Mouse (Mus musculus) forebrain, embryonic 14.5 days (tissue): ENCODE measurements around the gene Ddost. TPM values are rescaled to one million over a fixed set of nuclear protein-coding genes. Genes with fewer than 3 reads are reported as not detected.
A peak's percentile ranks its signal among the peaks of the same experiment; 100 is the strongest.

Source experiments
- ATAC-seq: fragments of 200-750 bp; cut with Nextera tagmentation; 2 replicates; pipeline ENCODE4 v1.8.0; 2017; ENCODE audit warnings: mild to moderate bottlenecking, moderate library complexity
- DNase-seq: peaks from one replicate; pipeline ENCODE4 v3.0.0-alpha.2; 2015; ENCODE audit warnings: low spot score
- H3K27ac ChIP-seq: fragments of 300-500 bp; sonication (generic); 2 replicates; pipeline ENCODE4 v1.5.1; 2014; ENCODE audit warnings: low read depth, mild to moderate bottlenecking, control low read depth, low read length, moderate library complexity
- H3K27me3 ChIP-seq: fragments of 300-500 bp; sonication (generic); replicated peaks from 2 replicates; pipeline ENCODE4 v1.6.1; 2014; ENCODE audit warnings: low read length, control low read depth, mixed read lengths; ENCODE audit not compliant: control insufficient read depth, insufficient read depth
- H3K36me3 ChIP-seq: fragments of 300-500 bp; sonication (generic); 2 replicates; pipeline ENCODE4 v1.6.1; 2014; ENCODE audit warnings: low read length, control low read depth; ENCODE audit not compliant: control insufficient read depth, insufficient read depth
- H3K4me1 ChIP-seq: fragments of 300-500 bp; sonication (generic); 2 replicates; pipeline ENCODE4 v1.6.1; 2014; ENCODE audit warnings: antibody characterized with exemption, low read length, control low read depth; ENCODE audit not compliant: control insufficient read depth, insufficient read depth
- H3K4me2 ChIP-seq: fragments of 300-500 bp; sonication (generic); 2 replicates; pipeline ENCODE4 v1.6.1; 2014; ENCODE audit warnings: mild to moderate bottlenecking, control low read depth, low read length
- H3K4me3 ChIP-seq: fragments of 300-500 bp; sonication (generic); 2 replicates; pipeline ENCODE4 v1.5.1; 2014; ENCODE audit warnings: low read depth, low read length, control low read depth
- H3K9ac ChIP-seq: fragments of 300-500 bp; sonication (generic); 2 replicates; pipeline ENCODE4 v1.6.1; 2014; ENCODE audit warnings: mild to moderate bottlenecking, low read length, control low read depth, moderate library complexity
- H3K9me3 ChIP-seq: fragments of 300-500 bp; sonication (generic); replicated peaks from 2 replicates; pipeline ENCODE4 v1.6.1; 2016; ENCODE audit warnings: low read length, control low read depth, mixed read lengths; ENCODE audit not compliant: control insufficient read depth
- WGBS: fragments of 180-500 bp; shearing (Covaris S2); extraction: QIAGEN DNeasy Blood & Tissue Kit; methylation state at CpG from one replicate; pipeline ENCODE4 v1.1.7; 2014; 5-methylcytosine and 5-hydroxymethylcytosine counted together
- polyA plus RNA-seq: library from polyadenylated mRNA; unstranded; fragments of >200 nt; fragmentation: Nextera tagmentation; extraction: Ambion mirVana; gene quantifications from 2 replicates; pipeline ENCODE4 v1.2.1, GENCODE M21; 2014

The Ddost gene
- 182 and 192 TPM in 2 replicates for polyA plus RNA-seq

DNA sequence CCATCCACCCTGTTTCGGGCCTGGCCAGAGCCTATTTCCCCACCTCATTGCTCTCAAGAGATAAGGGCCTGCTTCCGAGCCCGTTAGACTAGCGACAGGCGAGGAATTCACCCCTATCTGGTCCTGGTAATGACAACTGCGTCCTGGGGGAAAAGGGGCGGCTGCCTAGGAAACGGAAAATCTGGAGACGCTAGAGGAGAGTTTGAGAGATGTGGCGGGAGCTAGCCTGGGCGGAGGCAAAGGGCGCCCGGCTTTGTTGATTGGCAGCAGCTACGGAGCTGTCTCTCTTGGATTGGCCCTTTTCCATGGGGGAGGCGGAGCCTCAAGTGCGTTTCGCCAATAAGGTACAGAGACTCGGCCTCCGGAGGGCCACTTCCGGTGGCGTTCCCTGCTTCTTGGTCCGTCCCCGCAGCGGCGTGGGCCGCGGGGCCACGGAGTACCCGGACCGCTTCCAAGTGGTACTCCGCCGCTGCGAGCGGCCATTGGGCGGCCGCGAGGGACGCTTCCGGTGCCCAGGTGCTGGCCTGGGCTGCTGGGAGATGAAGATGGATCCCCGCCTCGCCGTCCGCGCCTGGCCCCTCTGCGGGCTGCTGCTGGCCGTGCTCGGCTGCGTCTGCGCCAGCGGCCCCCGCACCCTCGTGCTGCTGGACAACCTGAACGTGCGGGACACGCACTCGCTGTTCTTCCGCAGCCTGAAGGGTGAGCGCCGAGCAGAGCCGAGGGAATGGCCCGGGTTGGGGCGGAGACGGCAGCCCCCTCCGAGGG, at the start of gene Ddost:
TSS of gene Ddost (plus strand) at position 391 of the 765 bp plus-strand sequence.
- DNase-seq (peak; percentile 100), ATAC-seq (peak; percentile 99)
- Histone ChIP-seq H3K9me3 (no peaks in the 10 kb centered on the region), H3K4me3 (peak within 1 kb of the TSS; percentile 93), H3K9ac (peak within 1 kb of the TSS; percentile 94), H3K4me2 (peak within 1 kb of the TSS; percentile 94), H3K4me1 (peaks cover 10% of the 10 kb centered on the region), H3K27ac (peak within 1 kb of the TSS; percentile 73), H3K36me3 (peaks cover 24% of the 10 kb centered on the region), H3K27me3 (no peaks in the 10 kb centered on the region)
- under 1% methylated on average over 59 of the region's 64 CpGs for WGBS

DNA sequence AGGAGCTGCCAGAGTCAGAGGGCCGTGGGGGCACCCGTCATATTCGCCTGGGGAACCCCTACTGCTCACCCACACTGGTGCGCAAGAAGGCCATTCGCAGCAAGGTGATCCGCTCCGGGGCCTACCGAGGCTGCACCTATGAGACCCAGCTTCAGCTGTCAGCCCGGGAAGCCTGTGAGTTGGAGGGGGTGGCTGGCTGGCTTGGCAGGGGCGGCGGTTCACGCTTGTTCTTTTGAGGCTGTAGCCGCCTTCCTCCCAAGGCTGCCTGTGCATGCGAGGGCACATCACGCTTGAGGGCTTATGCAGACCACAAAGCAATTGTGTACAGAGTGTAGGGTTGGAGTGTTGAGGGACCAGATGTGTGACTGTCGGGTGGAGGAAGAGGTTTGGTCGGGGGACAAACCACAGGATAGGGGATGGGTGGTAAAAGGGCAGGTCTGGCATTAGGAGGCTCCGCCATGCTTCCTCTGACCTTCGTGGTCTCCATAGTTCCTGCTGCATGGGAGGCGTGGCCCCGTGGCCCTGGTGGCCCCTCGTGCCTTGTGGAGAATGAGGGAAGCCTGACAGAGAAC, 47.3 kb upstream of the Ddost start:
- DNase-seq: no peak
- Histone ChIP-seq H3K9ac (no peak overlapping the region), H3K36me3 (no peaks in the 10 kb centered on the region), H3K4me3 (no peak overlapping the region), H3K9me3 (no peaks in the 10 kb centered on the region), H3K4me2 (no peak overlapping the region), H3K27ac (no peak overlapping the region), H3K4me1 (peaks cover under 1% of the 10 kb centered on the region; the same call in 1 of the 2 replicates), H3K27me3 (peaks cover 12% of the 10 kb centered on the region; the same call in 1 of the 2 replicates)
- WGBS: 83% methylated on average over 22 of the region's 22 CpGs
- no peak for ATAC-seq

DNA sequence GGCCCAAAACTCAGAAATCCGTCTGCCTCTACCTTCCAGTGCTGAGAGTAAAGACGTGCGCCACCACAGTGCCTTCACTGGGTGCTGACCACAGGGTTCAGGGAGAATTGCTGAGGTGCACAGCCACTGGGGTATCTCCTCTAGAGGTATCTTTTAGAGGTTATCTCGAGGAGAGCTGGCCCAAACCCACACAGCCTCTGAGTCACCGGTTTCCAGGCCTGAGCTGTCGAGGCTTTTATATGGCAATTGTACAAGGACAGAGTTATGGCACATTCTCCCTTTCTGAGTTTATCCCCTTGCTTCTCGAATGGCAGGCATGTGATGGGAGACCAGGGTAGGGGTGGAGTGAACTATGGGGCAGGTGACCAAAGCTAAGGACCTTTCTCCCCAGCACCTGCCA, 45.9 kb upstream of the Ddost start:
- Histone ChIP-seq H3K4me3 (no peak overlapping the region), H3K4me2 (no peak overlapping the region), H3K9me3 (no peaks in the 10 kb centered on the region), H3K9ac (no peak overlapping the region), H3K4me1 (peaks cover 4% of the 10 kb centered on the region; the same call in 1 of the 2 replicates), H3K36me3 (no peaks in the 10 kb centered on the region), H3K27me3 (no peaks in the 10 kb centered on the region; the same call in 1 of the 2 replicates), H3K27ac (no peak overlapping the region)
- WGBS: 78% methylated on average over 7 of the region's 7 CpGs
- no peak for ATAC-seq
- DNase-seq: no peak

DNA sequence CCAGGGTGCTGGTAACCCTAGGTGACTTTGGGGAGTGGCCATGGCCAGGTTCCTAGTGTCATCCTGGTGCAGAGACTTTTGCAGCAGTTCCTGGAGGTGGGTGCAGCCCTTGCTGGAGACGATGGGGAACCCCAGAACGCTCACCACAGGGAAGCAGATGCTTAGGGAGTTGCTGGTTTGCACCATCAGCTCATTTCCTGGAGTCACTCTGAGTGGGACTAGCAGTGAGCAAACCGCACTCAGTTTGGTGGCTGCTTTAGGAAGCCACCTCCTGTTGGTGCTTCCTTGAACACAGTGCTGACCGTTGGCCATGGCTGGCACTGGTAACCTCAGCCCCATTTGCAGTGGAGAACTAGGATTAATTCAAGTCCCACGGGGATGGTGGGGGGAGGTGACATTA, 45.0 kb upstream of the Ddost start:
- Histone ChIP-seq H3K27me3 (no peaks in the 10 kb centered on the region), H3K27ac (no peak overlapping the region), H3K4me1 (peaks cover 4% of the 10 kb centered on the region; the same call in 1 of the 2 replicates), H3K36me3 (no peaks in the 10 kb centered on the region), H3K9me3 (no peaks in the 10 kb centered on the region), H3K4me2 (no peak overlapping the region), H3K4me3 (no peak overlapping the region), H3K9ac (no peak overlapping the region)
- no peak for ATAC-seq
- no peak for DNase-seq
- WGBS: 88% methylated on average over 5 of the region's 5 CpGs

DNA sequence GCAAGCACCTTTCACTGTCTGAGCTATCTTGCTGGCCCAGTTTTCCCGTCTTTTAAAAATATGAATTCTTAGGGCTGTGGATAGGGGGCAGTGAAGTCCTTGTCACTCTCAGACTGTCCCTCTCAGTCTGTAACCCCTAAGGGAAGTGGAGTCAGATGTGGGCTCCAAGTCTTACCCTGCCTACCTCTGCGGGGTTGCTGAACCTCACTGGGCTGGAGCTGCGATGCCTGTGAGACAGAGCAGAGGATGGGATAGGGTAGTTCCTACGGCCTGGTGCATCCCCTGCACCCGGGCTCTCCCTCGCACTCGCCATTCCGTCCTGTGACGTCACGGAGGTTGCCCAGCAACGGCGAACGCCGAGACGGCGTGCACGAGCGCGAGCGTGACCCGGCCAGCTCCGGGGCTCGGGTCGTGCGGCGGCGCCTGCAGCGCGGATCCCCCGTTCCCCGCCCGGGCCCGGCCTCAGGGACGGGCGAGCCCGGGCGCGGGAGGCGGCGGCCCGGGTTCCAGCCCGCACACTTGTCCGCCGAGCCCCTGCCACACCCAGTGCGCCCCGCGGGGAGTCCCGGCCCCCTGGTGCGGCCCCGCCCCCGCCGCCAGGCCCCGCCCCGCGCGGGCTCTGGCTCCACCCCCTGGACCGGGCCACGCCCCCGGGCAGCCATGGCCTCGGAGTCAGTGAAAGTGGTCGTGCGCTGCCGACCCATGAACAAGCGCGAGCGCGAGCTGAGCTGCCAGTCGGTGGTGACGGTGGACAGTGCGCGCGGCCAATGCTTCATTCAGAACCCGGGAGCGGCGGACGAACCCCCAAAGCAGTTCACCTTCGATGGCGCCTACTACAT, 42.5 kb upstream of the Ddost start:
- DNase-seq: peak; percentile 82
- H3K27me3 ChIP-seq: no peaks in the 10 kb centered on the region
- H3K4me3 ChIP-seq: peak overlapping the region; percentile 59
- WGBS: 0% methylated on average over 68 of the region's 78 CpGs
- no peaks in the 10 kb centered on the region for H3K9me3 ChIP-seq
- peak overlapping the region; percentile 79 for H3K4me2 ChIP-seq
- H3K9ac ChIP-seq: peak overlapping the region; percentile 47
- H3K36me3 ChIP-seq: no peaks in the 10 kb centered on the region
- H3K4me1 ChIP-seq: peaks cover 4% of the 10 kb centered on the region; the same call in 1 of the 2 replicates
- ATAC-seq: peak; percentile 93
- no peak overlapping the region for H3K27ac ChIP-seq

DNA sequence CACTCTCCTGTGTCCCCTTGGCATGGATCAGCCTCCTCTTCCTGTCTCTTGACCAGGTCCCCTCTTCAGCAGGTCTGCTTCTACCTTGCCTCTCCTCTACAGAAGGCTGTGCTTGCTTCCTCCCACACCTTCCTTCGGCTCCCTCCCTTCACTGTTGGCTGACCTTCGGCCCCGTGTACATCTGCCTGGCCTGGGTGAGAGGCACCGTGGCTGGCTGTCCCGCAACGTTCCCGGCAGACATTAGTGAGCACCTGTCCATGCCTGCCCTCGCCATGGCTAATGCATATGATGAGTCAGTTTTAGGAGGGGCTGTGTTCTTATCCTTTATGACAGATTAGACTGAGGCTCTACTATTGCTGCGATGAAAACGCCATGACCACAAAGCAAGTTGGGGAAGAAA, 36.7 kb upstream of the Ddost start:
- no peak for DNase-seq
- Histone ChIP-seq H3K27ac (no peak overlapping the region), H3K4me1 (peaks cover 3% of the 10 kb centered on the region; the same call in 1 of the 2 replicates), H3K36me3 (no peaks in the 10 kb centered on the region), H3K4me3 (no peak overlapping the region), H3K27me3 (no peaks in the 10 kb centered on the region), H3K9me3 (no peaks in the 10 kb centered on the region), H3K4me2 (no peak overlapping the region), H3K9ac (no peak overlapping the region)
- 93% methylated on average over 10 of the region's 10 CpGs for WGBS
- no peak for ATAC-seq

DNA sequence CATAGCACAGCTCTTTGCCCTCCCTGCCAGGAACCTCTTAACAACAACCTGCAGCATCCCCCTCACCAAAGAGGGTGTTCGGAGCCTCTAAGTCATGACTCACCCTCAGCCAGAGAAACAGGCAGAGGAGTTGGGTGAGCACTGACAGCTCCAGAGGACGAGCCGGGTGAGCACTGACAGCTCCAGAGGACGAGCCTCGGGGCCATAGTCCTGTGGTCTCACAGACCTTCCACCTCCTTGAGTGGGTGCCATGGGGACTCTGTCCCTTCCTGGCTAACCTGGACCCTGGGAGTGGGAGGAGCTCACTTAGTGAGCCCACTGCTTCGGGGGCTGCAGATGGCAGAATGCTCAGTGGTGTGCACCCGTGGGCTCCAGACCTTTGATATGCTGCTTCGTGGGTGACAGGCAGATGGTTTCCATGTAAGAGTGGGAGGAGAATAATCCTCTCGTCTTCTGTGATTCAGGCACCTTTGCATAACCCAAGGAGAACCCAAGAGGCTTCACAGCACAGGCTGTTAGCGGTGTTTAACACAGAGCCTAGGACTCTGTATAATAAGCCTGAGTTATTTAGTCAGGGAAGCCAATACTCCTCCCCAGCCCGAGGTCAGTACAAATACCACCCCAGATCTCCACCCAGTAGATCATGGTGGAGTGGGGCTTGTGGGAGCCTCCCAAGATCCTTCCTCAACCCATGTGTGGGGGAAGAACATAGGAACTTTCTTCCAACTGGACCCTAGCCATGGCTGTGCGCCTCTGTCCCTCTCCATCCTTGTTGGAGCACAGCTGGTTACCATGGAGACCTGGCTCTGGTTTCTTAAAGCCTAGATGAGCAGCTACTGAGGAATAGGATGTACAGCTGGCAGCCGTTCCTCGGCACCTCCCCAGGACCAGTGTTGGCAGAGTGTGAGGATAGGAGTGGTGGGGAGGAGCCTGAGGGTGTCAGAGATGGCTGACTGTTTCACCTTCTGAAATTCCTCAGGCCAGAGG, 32.2 kb upstream of the Ddost start:
- Histone ChIP-seq H3K27me3 (no peaks in the 10 kb centered on the region), H3K36me3 (no peaks in the 10 kb centered on the region), H3K9ac (no peak overlapping the region), H3K4me1 (0 out of 2 replicates have a peak, but pooled peaks cover 3% of the 10 kb centered on the region), H3K4me3 (no peak overlapping the region), H3K27ac (no peak overlapping the region), H3K4me2 (no peak overlapping the region), H3K9me3 (no peaks in the 10 kb centered on the region)
- 67% methylated on average over 14 of the region's 14 CpGs for WGBS
- no peak for ATAC-seq
- peak; percentile 59 for DNase-seq

DNA sequence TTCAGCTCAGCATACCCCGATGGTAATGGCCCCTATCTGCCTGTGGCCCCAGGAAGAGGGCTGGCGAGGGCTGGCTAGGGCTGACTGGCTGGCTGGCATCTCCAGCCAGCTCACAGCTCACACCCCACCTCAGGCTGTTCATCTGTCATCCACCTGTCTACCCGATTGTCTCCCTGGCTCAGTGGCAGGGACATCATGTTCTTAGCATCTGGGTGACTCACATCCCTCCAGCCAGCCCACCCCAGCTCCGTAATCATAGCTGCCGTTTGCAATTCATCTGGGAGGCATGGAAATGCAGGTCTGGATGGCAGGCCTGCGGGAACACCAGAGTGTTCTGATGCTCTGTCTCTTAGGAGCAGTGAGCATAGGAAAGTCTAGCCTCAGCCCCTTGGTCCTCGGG, 26.2 kb upstream of the Ddost start:
- H3K27me3 ChIP-seq: no peaks in the 10 kb centered on the region
- ATAC-seq (no peak), DNase-seq (no peak)
- H3K9me3 ChIP-seq: no peaks in the 10 kb centered on the region
- no peak overlapping the region for H3K27ac ChIP-seq
- H3K9ac ChIP-seq: no peak overlapping the region
- H3K36me3 ChIP-seq: no peaks in the 10 kb centered on the region
- H3K4me1 ChIP-seq: no peaks in the 10 kb centered on the region
- WGBS: 80% methylated on average over 7 of the region's 7 CpGs
- H3K4me2 ChIP-seq: no peak overlapping the region
- no peak overlapping the region for H3K4me3 ChIP-seq
